Mouse (Mus musculus) forebrain, embryonic 16.5 days (tissue): ENCODE measurements around the gene Dcaf11. TPM values are rescaled to one million over a fixed set of nuclear protein-coding genes. Genes with fewer than 3 reads are reported as not detected.
A peak's percentile ranks its signal among the peaks of the same experiment; 100 is the strongest.

ENCODE experiments used
- ATAC-seq: fragments of 200-750 bp; cut with Nextera tagmentation; 2 replicates; pipeline ENCODE4 v1.8.0; 2017; ENCODE audit warnings: mild to moderate bottlenecking, moderate library complexity
- H3K27ac ChIP-seq: fragments of 300-500 bp; sonication (generic); 2 replicates; pipeline ENCODE4 v1.5.1; 2014; ENCODE audit warnings: low read length, control low read depth
- H3K27me3 ChIP-seq: fragments of 300-500 bp; sonication (generic); replicated peaks from 2 replicates; pipeline ENCODE4 v1.6.1; 2014; ENCODE audit warnings: low read length; ENCODE audit not compliant: control insufficient read depth, insufficient read depth
- H3K36me3 ChIP-seq: fragments of 300-500 bp; sonication (generic); 2 replicates; pipeline ENCODE4 v1.6.1; 2014; ENCODE audit not compliant: control insufficient read depth, insufficient read depth
- H3K4me1 ChIP-seq: fragments of 300-500 bp; sonication (generic); replicated peaks from 2 replicates; pipeline ENCODE4 v1.6.1; 2014; ENCODE audit warnings: low read length; ENCODE audit not compliant: control insufficient read depth, insufficient read depth
- H3K4me2 ChIP-seq: fragments of 300-500 bp; sonication (generic); 2 replicates; pipeline ENCODE4 v1.6.1; 2014; ENCODE audit warnings: mild to moderate bottlenecking, low read length, control low read depth
- H3K4me3 ChIP-seq: fragments of 300-500 bp; sonication (generic); replicated peaks from 2 replicates; pipeline ENCODE4 v1.5.1; 2014; ENCODE audit warnings: mild to moderate bottlenecking, low read length, control low read depth
- H3K9ac ChIP-seq: fragments of 300-500 bp; sonication (generic); replicated peaks from 2 replicates; pipeline ENCODE4 v1.6.1; 2014; ENCODE audit warnings: low read depth, low read length, control low read depth
- H3K9me3 ChIP-seq: fragments of 300-500 bp; sonication (generic); 2 replicates; pipeline ENCODE4 v1.6.1; 2016; ENCODE audit warnings: low read length; ENCODE audit not compliant: control insufficient read depth
- WGBS: fragments of 180-500 bp; shearing (Covaris S2); extraction: QIAGEN DNeasy Blood & Tissue Kit; methylation state at CpG from one replicate; pipeline ENCODE4 v1.1.7; 2014; 5-methylcytosine and 5-hydroxymethylcytosine counted together
- polyA plus RNA-seq: library from polyadenylated mRNA; unstranded; fragments of >200 nt; fragmentation: Nextera tagmentation; extraction: Ambion mirVana; gene quantifications from 2 replicates; pipeline ENCODE4 v1.2.1, GENCODE M21; 2015

The Dcaf11 gene
- polyA plus RNA-seq, 1 experiment from 2014 or later = 127 TPM

GRCm38 (mm10) chr14:55551347-55551746 lies 8.5 kb upstream of the Dcaf11 start:
- Histone ChIP-seq H3K4me3 (no peak overlapping the region), H3K9ac (no peak overlapping the region), H3K9me3 (no peaks in the 10 kb centered on the region), H3K4me1 (no peaks in the 10 kb centered on the region), H3K36me3 (peaks cover 2% of the 10 kb centered on the region; the same call in 1 of the 2 replicates), H3K4me2 (no peak overlapping the region), H3K27me3 (no peaks in the 10 kb centered on the region), H3K27ac (no peak overlapping the region)
- WGBS = 73% methylated on average over 5 of the region's 5 CpGs
- no peak for ATAC-seq

- no peaks in the 10 kb centered on the region for H3K9me3 ChIP-seq
- H3K27ac ChIP-seq = no peak overlapping the region
- H3K9ac ChIP-seq = no peak overlapping the region
- no peak overlapping the region for H3K4me2 ChIP-seq
- peaks cover 2% of the 10 kb centered on the region; the same call in 1 of the 2 replicates for H3K36me3 ChIP-seq
- no peaks in the 10 kb centered on the region for H3K4me1 ChIP-seq
- no peaks in the 10 kb centered on the region for H3K27me3 ChIP-seq
- no peak for ATAC-seq
- no peak overlapping the region for H3K4me3 ChIP-seq
- 92% methylated on average over 8 of the region's 8 CpGs for WGBS
These were observed 8.0 kb upstream of the Dcaf11 start for GRCm38 (mm10) chr14:55551794-55552193.

DNA sequence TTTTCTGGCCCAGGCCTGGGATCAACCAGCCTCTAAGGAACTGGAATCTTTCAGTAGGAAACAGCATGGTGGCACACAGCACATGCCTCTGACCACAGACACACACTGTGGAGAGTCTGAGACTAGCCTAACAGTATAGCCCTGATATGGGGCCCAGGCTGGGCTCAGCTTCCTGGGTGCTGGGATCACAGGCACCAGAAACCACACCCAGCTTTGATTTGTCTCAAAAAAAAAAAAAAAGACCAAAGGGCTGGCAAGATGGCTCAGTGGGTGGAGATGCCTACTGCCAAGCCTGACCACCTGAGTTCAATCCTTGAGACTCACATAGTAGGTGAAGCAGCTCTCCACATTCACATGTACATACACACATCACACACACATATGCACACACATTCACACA lies 5.2 kb upstream of the Dcaf11 start:
- Histone ChIP-seq H3K4me2 (no peak overlapping the region), H3K9me3 (no peaks in the 10 kb centered on the region), H3K4me3 (no peak overlapping the region), H3K9ac (no peak overlapping the region), H3K4me1 (0 out of 2 replicates have a peak, but pooled peaks cover 2% of the 10 kb centered on the region), H3K36me3 (no peaks in the 10 kb centered on the region), H3K27ac (no peak overlapping the region), H3K27me3 (no peaks in the 10 kb centered on the region)
- ATAC-seq = no peak

GRCm38 (mm10) chr14:55555788-55556187 lies 4.0 kb upstream of the Dcaf11 start:
- Histone ChIP-seq H3K4me1 (0 out of 2 replicates have a peak, but pooled peaks cover 2% of the 10 kb centered on the region), H3K27me3 (no peaks in the 10 kb centered on the region), H3K9ac (no peak overlapping the region), H3K4me3 (no peak overlapping the region), H3K36me3 (no peaks in the 10 kb centered on the region), H3K9me3 (no peaks in the 10 kb centered on the region), H3K27ac (no peak overlapping the region), H3K4me2 (no peak overlapping the region)
- WGBS = 80% methylated on average over 3 of the region's 3 CpGs
- ATAC-seq = no peak

- 28% methylated on average over 5 of the region's 5 CpGs for WGBS
- ATAC-seq = no peak
- peaks cover 13% of the 10 kb centered on the region for H3K4me1 ChIP-seq
- H3K4me3 ChIP-seq = no peak overlapping the region
- H3K27ac ChIP-seq = no peak overlapping the region
- H3K36me3 ChIP-seq = no peaks in the 10 kb centered on the region
- H3K9ac ChIP-seq = no peak overlapping the region
- H3K27me3 ChIP-seq = no peaks in the 10 kb centered on the region
- no peaks in the 10 kb centered on the region for H3K9me3 ChIP-seq
- no peak overlapping the region for H3K4me2 ChIP-seq
These were observed 2.8 kb upstream of the Dcaf11 start for GRCm38 (mm10) chr14:55557003-55557402.

DNA sequence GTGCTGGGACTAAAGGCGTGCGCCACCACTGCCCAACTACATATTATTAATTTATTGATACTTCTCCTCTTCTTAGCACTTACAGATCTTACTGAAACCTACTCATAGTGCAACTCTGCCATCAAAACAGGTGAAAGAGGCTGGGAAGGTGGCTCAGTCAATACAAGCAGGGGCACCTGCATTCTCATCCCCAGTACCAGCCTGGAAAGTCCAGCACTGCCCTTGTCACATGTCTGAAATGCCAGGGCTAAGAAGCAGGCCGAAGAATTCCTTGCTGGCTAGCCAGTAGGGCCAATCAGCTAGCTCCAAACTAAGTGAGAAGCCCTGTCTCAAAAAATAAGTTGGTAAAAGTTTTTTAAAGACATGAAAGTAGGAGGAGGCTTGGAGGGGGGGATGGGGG lies 2.2 kb upstream of the Dcaf11 start:
- Histone ChIP-seq H3K27me3 (no peaks in the 10 kb centered on the region), H3K9me3 (no peaks in the 10 kb centered on the region), H3K4me3 (no peak overlapping the region), H3K9ac (no peak overlapping the region), H3K27ac (no peak overlapping the region), H3K4me2 (no peak overlapping the region), H3K4me1 (peaks cover 15% of the 10 kb centered on the region), H3K36me3 (no peaks in the 10 kb centered on the region)
- WGBS = 90% methylated on average over 3 of the region's 3 CpGs
- ATAC-seq = no peak

DNA sequence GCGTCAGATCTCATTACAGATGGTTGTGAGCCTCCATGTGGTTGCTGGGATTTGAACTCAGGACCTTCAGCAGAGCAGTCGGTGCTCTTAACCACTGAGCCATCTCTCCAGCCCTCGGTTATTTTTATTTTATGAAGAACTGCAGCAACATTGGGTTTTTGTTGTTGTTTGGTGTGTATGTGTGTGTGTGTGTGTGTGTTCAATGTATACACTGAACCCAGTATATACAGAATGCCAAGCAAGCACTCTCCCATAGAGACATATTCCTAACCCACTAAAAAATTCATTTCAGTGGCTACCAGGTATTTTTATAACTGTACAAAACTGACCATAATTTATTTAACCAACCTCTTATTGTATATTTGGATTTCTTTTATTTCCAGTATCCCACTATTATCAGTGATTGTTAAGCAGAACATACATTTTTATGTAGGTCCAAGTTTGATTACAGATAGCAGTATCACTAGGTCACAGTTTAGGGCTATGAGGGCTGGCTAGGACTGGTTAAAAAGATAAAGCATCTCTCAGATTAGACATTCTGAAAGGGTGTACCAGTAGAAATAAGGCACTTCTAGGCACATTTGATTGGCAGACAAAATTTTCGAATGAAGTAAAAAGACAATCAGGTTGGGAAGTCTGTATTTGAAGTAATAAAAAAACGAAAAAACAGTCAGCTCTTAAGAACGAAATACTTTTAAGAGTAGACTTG lies 912 bp upstream of the Dcaf11 start:
- Histone ChIP-seq H3K36me3 (peaks cover 1% of the 10 kb centered on the region; the same call in 1 of the 2 replicates), H3K4me1 (peaks cover 15% of the 10 kb centered on the region), H3K4me3 (no peak overlapping the region), H3K4me2 (peak overlapping the region; percentile 76), H3K9ac (no peak overlapping the region), H3K27ac (no peak overlapping the region), H3K27me3 (no peaks in the 10 kb centered on the region), H3K9me3 (no peaks in the 10 kb centered on the region)
- 59% methylated on average over 6 of the region's 6 CpGs for WGBS
- no peak for ATAC-seq

DNA sequence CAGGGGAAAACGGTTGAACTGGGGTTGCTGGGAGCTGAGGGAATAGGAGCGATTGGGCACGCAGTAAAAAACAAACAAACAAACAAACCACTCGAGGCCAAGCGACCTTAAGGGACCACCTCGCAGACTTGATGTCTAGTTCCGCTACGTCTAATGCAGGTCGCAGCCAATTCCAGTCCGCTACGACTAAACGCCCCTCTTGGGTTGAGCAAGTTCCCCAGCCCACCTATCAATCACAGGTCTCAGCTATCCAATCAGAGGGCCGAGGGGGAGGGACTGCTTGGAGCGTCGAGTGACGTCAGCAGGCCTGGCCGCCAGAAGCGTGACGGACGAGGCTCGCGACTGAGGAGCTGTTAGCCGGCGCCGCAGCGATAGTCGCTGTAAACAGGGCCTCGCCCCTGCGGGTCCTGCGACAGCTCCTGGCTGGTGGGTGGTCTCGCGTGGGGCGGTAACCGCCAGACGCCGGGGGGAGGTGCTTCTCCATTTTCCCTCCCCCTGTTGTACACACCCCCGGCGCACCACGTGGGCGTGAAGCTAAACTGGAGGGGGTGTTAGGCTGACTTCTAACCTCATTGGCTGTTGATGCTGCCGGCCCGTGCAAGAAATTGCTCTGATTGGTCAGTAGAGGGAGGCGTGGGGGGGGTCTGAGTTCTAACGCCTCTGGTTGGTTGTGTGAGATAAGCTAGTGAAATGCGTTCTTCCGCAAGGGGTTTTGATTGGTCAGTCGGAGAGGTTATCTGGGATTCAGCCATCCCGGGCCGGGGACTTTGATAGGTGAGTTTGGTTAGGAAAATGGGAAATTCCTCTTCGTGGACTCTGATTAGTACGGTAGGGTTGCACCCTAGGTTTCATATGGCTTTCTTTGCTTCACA lies 632 bp downstream of the Dcaf11 start, which contains the start of gene A730061H03Rik:
Gene A730061H03Rik (minus strand): TSS at position 205 of the 872 bp plus-strand sequence.
- peak; percentile 96 for ATAC-seq
- H3K9ac ChIP-seq = peak within 1 kb of the TSS; percentile 70
- H3K36me3 ChIP-seq = peaks cover 11% of the 10 kb centered on the region
- H3K9me3 ChIP-seq = no peaks in the 10 kb centered on the region
- H3K27me3 ChIP-seq = no peaks in the 10 kb centered on the region
- peaks cover 15% of the 10 kb centered on the region for H3K4me1 ChIP-seq
- under 1% methylated on average over 51 of the region's 51 CpGs for WGBS
- peak within 1 kb of the TSS; percentile 76 for H3K4me2 ChIP-seq
- H3K4me3 ChIP-seq = peak within 1 kb of the TSS; percentile 77
- peak within 1 kb of the TSS; percentile 99 for H3K27ac ChIP-seq

- Histone ChIP-seq H3K4me1 (peaks cover 15% of the 10 kb centered on the region), H3K4me3 (no peak overlapping the region), H3K9ac (no peak overlapping the region), H3K36me3 (peaks cover 22% of the 10 kb centered on the region), H3K27ac (no peak overlapping the region), H3K4me2 (no peak overlapping the region), H3K9me3 (no peaks in the 10 kb centered on the region), H3K27me3 (no peaks in the 10 kb centered on the region)
- ATAC-seq = no peak
- WGBS = 89% methylated on average over 10 of the region's 10 CpGs
These were observed 2.1 kb downstream of the Dcaf11 start for GRCm38 (mm10) chr14:55561860-55562259.
